Mouse (Mus musculus): Measurements from ENCODE around the gene Adcy2. TPM values are rescaled to one million over a fixed set of nuclear protein-coding genes. Genes with fewer than 3 reads are reported as not detected.
A peak's percentile ranks its signal among the peaks of the same experiment; 100 is the strongest.

The Adcy2 gene
- polyA plus RNA-seq, 1 experiment from 2014 or later, result 0.74 TPM

- 18% methylated on average over 10 of the region's 10 CpGs for WGBS (ENCODE audit: insufficient replicate concordance)
- Histone ChIP-seq H3K4me2 (peak overlapping the region; percentile 92; the same call in 1 of the 2 replicates), H3K27me3 (ENCODE audit: control insufficient read depth, insufficient read depth, low read length) (peaks cover 45% of the 10 kb centered on the region), H3K36me3 (ENCODE audit: control insufficient read depth, insufficient read depth, low read length) (no peaks in the 10 kb centered on the region), H3K9me3 (replicated peaks; ENCODE audit: control insufficient read depth, low read length) (no peaks in the 10 kb centered on the region), H3K27ac (ENCODE audit: low read depth, low read length) (no peak overlapping the region), H3K4me3 (ENCODE audit: low read depth, low read length) (0 out of 2 replicates have a peak overlapping the region, but pooled peaks have one; percentile 66), H3K4me1 (ENCODE audit: control insufficient read depth, insufficient read depth, low read length) (peaks cover 5% of the 10 kb centered on the region; the same call in 1 of the 2 replicates), H3K9ac (ENCODE audit: low read depth, low read length) (no peak overlapping the region)
- no peak for ATAC-seq (replicated peaks; ENCODE audit: insufficient number of reproducible peaks, low FRiP score, low TSS enrichment)
These were observed 2.0 kb downstream of the Adcy2 start for GRCm38 (mm10) chr13:68997386-68997785.

- Histone ChIP-seq H3K4me3 (ENCODE audit: low read depth, low read length) (no peak overlapping the region), H3K36me3 (ENCODE audit: control insufficient read depth, insufficient read depth, low read length) (no peaks in the 10 kb centered on the region), H3K27ac (ENCODE audit: low read depth, low read length) (no peak overlapping the region), H3K27me3 (ENCODE audit: control insufficient read depth, insufficient read depth, low read length) (peaks cover 45% of the 10 kb centered on the region), H3K4me2 (no peak overlapping the region), H3K9me3 (replicated peaks; ENCODE audit: control insufficient read depth, low read length) (no peaks in the 10 kb centered on the region), H3K4me1 (ENCODE audit: control insufficient read depth, insufficient read depth, low read length) (peaks cover 5% of the 10 kb centered on the region; the same call in 1 of the 2 replicates), H3K9ac (ENCODE audit: low read depth, low read length) (no peak overlapping the region)
- no peak for ATAC-seq (replicated peaks; ENCODE audit: insufficient number of reproducible peaks, low FRiP score, low TSS enrichment)
- 64% methylated on average over 3 of the region's 3 CpGs for WGBS (ENCODE audit: insufficient replicate concordance)
These were observed 2.7 kb downstream of the Adcy2 start for GRCm38 (mm10) chr13:68996661-68997060.

- H3K36me3 ChIP-seq (ENCODE audit: control insufficient read depth, insufficient read depth, low read length), result no peaks in the 10 kb centered on the region
- no peak overlapping the region for H3K4me3 ChIP-seq (ENCODE audit: low read depth, low read length)
- H3K4me1 ChIP-seq (ENCODE audit: control insufficient read depth, insufficient read depth, low read length), result no peaks in the 10 kb centered on the region
- no peaks in the 10 kb centered on the region for H3K9me3 ChIP-seq (replicated peaks; ENCODE audit: control insufficient read depth, low read length)
- ATAC-seq (replicated peaks; ENCODE audit: insufficient number of reproducible peaks, low FRiP score, low TSS enrichment), result no peak
- WGBS (ENCODE audit: insufficient replicate concordance), result 79% methylated on average over 2 of the region's 2 CpGs
- H3K27ac ChIP-seq (ENCODE audit: low read depth, low read length), result no peak overlapping the region
- H3K9ac ChIP-seq (ENCODE audit: low read depth, low read length), result no peak overlapping the region
- H3K4me2 ChIP-seq, result no peak overlapping the region
- H3K27me3 ChIP-seq (ENCODE audit: control insufficient read depth, insufficient read depth, low read length), result no peaks in the 10 kb centered on the region
These were observed 13.6 kb downstream of the Adcy2 start for GRCm38 (mm10) chr13:68985789-68986188.

- ATAC-seq (replicated peaks; ENCODE audit: insufficient number of reproducible peaks, low FRiP score, low TSS enrichment), result no peak
- no peaks in the 10 kb centered on the region for H3K4me1 ChIP-seq (ENCODE audit: control insufficient read depth, insufficient read depth, low read length)
- H3K4me2 ChIP-seq, result no peak overlapping the region
- H3K27me3 ChIP-seq (ENCODE audit: control insufficient read depth, insufficient read depth, low read length), result no peaks in the 10 kb centered on the region
- H3K4me3 ChIP-seq (ENCODE audit: low read depth, low read length), result no peak overlapping the region
- no peak overlapping the region for H3K27ac ChIP-seq (ENCODE audit: low read depth, low read length)
- no peaks in the 10 kb centered on the region for H3K9me3 ChIP-seq (replicated peaks; ENCODE audit: control insufficient read depth, low read length)
- no peak overlapping the region for H3K9ac ChIP-seq (ENCODE audit: low read depth, low read length)
- WGBS (ENCODE audit: insufficient replicate concordance), result 75% methylated on average over 15 of the region's 15 CpGs
- H3K36me3 ChIP-seq (ENCODE audit: control insufficient read depth, insufficient read depth, low read length), result no peaks in the 10 kb centered on the region
These were observed 15.3 kb downstream of the Adcy2 start for GRCm38 (mm10) chr13:68984000-68984399.

GRCm38 (mm10) chr13:68981048-68981447, 18.3 kb downstream of the Adcy2 start:
- H3K4me2 ChIP-seq, result no peak overlapping the region
- H3K9me3 ChIP-seq (replicated peaks; ENCODE audit: control insufficient read depth, low read length), result no peaks in the 10 kb centered on the region
- WGBS (ENCODE audit: insufficient replicate concordance), result 78% methylated on average over 2 of the region's 2 CpGs
- no peak for ATAC-seq (replicated peaks; ENCODE audit: insufficient number of reproducible peaks, low FRiP score, low TSS enrichment)
- H3K36me3 ChIP-seq (ENCODE audit: control insufficient read depth, insufficient read depth, low read length), result no peaks in the 10 kb centered on the region
- H3K27me3 ChIP-seq (ENCODE audit: control insufficient read depth, insufficient read depth, low read length), result no peaks in the 10 kb centered on the region
- H3K9ac ChIP-seq (ENCODE audit: low read depth, low read length), result no peak overlapping the region
- H3K4me3 ChIP-seq (ENCODE audit: low read depth, low read length), result no peak overlapping the region
- no peak overlapping the region for H3K27ac ChIP-seq (ENCODE audit: low read depth, low read length)
- no peaks in the 10 kb centered on the region for H3K4me1 ChIP-seq (ENCODE audit: control insufficient read depth, insufficient read depth, low read length)

GRCm38 (mm10) chr13:68973143-68973542, 26.2 kb downstream of the Adcy2 start:
- H3K9ac ChIP-seq (ENCODE audit: low read depth, low read length), result no peak overlapping the region
- H3K4me3 ChIP-seq (ENCODE audit: low read depth, low read length), result no peak overlapping the region
- no peak for ATAC-seq (replicated peaks; ENCODE audit: insufficient number of reproducible peaks, low FRiP score, low TSS enrichment)
- H3K36me3 ChIP-seq (ENCODE audit: control insufficient read depth, insufficient read depth, low read length), result no peaks in the 10 kb centered on the region
- H3K27ac ChIP-seq (ENCODE audit: low read depth, low read length), result no peak overlapping the region
- 22% methylated on average over 3 of the region's 3 CpGs for WGBS (ENCODE audit: insufficient replicate concordance)
- no peaks in the 10 kb centered on the region for H3K4me1 ChIP-seq (ENCODE audit: control insufficient read depth, insufficient read depth, low read length)
- H3K27me3 ChIP-seq (ENCODE audit: control insufficient read depth, insufficient read depth, low read length), result peaks cover 5% of the 10 kb centered on the region; the same call in 1 of the 2 replicates
- H3K9me3 ChIP-seq (replicated peaks; ENCODE audit: control insufficient read depth, low read length), result no peaks in the 10 kb centered on the region
- no peak overlapping the region for H3K4me2 ChIP-seq

- 69% methylated on average over 5 of the region's 5 CpGs for WGBS (ENCODE audit: insufficient replicate concordance)
- H3K4me1 ChIP-seq (ENCODE audit: control insufficient read depth, insufficient read depth, low read length), result no peaks in the 10 kb centered on the region
- H3K4me2 ChIP-seq, result no peak overlapping the region
These were observed 37.8 kb downstream of the Adcy2 start for GRCm38 (mm10) chr13:68961580-68961979.

GRCm38 (mm10) chr13:68960513-68960912, 38.8 kb downstream of the Adcy2 start:
- Histone ChIP-seq H3K27me3 (ENCODE audit: control insufficient read depth, insufficient read depth, low read length) (no peaks in the 10 kb centered on the region), H3K27ac (ENCODE audit: low read depth, low read length) (no peak overlapping the region), H3K36me3 (ENCODE audit: control insufficient read depth, insufficient read depth, low read length) (no peaks in the 10 kb centered on the region), H3K9ac (ENCODE audit: low read depth, low read length) (no peak overlapping the region), H3K4me2 (no peak overlapping the region), H3K4me3 (ENCODE audit: low read depth, low read length) (no peak overlapping the region), H3K9me3 (replicated peaks; ENCODE audit: control insufficient read depth, low read length) (no peaks in the 10 kb centered on the region), H3K4me1 (ENCODE audit: control insufficient read depth, insufficient read depth, low read length) (no peaks in the 10 kb centered on the region)
- 74% methylated on average over 6 of the region's 6 CpGs for WGBS (ENCODE audit: insufficient replicate concordance)
- ATAC-seq (replicated peaks; ENCODE audit: insufficient number of reproducible peaks, low FRiP score, low TSS enrichment), result no peak

More at GRCm38 (mm10) chr13:68961580-68961979, 37.8 kb downstream of the Adcy2 start:
- Histone ChIP-seq H3K36me3 (ENCODE audit: control insufficient read depth, insufficient read depth, low read length) (no peaks in the 10 kb centered on the region), H3K9me3 (replicated peaks; ENCODE audit: control insufficient read depth, low read length) (no peaks in the 10 kb centered on the region), H3K27ac (ENCODE audit: low read depth, low read length) (no peak overlapping the region), H3K4me3 (ENCODE audit: low read depth, low read length) (no peak overlapping the region), H3K27me3 (ENCODE audit: control insufficient read depth, insufficient read depth, low read length) (no peaks in the 10 kb centered on the region), H3K9ac (ENCODE audit: low read depth, low read length) (no peak overlapping the region)
- no peak for ATAC-seq (replicated peaks; ENCODE audit: insufficient number of reproducible peaks, low FRiP score, low TSS enrichment)

GRCm38 (mm10) chr13:68959406-68959805, 39.9 kb downstream of the Adcy2 start:
- Histone ChIP-seq H3K36me3 (ENCODE audit: control insufficient read depth, insufficient read depth, low read length) (no peaks in the 10 kb centered on the region), H3K27me3 (ENCODE audit: control insufficient read depth, insufficient read depth, low read length) (no peaks in the 10 kb centered on the region), H3K4me1 (ENCODE audit: control insufficient read depth, insufficient read depth, low read length) (no peaks in the 10 kb centered on the region), H3K27ac (ENCODE audit: low read depth, low read length) (no peak overlapping the region), H3K9me3 (replicated peaks; ENCODE audit: control insufficient read depth, low read length) (no peaks in the 10 kb centered on the region), H3K4me3 (ENCODE audit: low read depth, low read length) (no peak overlapping the region), H3K9ac (ENCODE audit: low read depth, low read length) (no peak overlapping the region), H3K4me2 (no peak overlapping the region)
- no peak for ATAC-seq (replicated peaks; ENCODE audit: insufficient number of reproducible peaks, low FRiP score, low TSS enrichment)
- 74% methylated on average over 4 of the region's 4 CpGs for WGBS (ENCODE audit: insufficient replicate concordance)

All from heart, embryonic 11.5 days (tissue).